Mouse (Mus musculus) heart, adult 9 months (tissue): ENCODE data around the gene Smchd1.
A peak's percentile ranks its signal among the peaks of the same experiment; 100 is the strongest.

Experiments used
- DNase-seq, 2 experiments: peaks; one replicate each; pipeline ENCODE4 v3.0.0; 2022; ENCODE audit warnings: low spot score in 2 of 2

Smchd1 gene

GRCm38 (mm10) chr17:71310486-71311339 lies 164.4 kb downstream of the Smchd1 start:
- DNase-seq, result peak; percentile 51 to 68

DNA sequence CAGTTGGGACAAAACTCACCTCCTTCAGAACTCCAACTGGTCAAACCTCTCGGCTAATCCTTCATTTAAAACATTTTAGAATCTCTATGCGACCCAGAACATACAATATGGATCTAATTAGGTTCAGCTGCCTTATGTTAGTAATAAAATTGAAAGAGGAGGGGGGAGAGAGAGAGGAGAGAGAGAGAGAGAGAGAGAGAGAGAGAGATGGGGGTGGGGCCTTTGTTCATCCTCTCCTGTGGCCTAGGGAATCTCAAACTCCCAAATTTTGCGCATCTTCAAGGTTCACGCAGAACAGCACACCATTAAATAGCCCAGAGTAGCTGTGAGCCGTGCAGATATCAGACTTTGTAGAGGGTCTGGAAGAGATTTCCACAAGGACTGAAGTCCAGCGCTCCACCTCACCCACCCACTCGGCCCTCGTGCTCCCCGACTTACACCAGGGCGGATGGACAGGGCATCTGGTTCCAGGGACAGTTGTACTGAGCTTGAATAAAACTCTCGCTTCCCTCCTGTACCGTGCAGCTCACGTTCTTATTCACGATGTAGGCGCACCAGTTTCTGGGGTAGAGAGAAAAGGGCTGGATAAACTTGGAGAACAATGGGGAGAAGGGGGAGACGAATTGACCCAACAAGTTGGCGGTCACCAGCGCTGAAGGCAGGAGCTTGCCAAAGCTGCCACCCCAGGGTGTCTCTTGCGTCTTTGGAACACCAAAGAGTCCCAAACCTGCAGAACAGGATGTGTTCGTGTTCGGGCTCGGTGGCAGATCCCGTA lies 165.2 kb downstream of the Smchd1 start:
- peak in 1 of 2 experiments; percentile 23 for DNase-seq

GRCm38 (mm10) chr17:71309141-71309540 lies 166.0 kb downstream of the Smchd1 start:
- DNase-seq, result no peak

DNA sequence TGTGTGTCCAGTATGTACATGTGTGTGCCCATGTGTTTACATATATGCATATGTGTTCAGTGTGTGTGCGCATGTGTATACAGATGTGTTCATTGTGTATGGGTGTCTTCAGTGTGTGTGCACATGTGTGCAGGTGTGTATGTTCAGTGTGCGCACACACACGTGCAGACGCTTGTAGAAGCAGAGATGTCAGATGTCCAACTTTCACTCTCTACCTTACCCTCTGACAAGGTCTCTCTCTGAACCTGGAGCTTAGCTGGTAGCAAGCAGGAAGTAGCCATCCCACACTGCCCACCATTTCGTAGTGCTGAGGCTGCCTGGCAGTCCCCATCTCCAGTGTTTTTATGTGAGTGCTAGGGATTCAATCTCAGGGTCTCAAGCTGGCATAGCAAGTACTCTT lies 166.8 kb downstream of the Smchd1 start:
- DNase-seq, result no peak

DNA sequence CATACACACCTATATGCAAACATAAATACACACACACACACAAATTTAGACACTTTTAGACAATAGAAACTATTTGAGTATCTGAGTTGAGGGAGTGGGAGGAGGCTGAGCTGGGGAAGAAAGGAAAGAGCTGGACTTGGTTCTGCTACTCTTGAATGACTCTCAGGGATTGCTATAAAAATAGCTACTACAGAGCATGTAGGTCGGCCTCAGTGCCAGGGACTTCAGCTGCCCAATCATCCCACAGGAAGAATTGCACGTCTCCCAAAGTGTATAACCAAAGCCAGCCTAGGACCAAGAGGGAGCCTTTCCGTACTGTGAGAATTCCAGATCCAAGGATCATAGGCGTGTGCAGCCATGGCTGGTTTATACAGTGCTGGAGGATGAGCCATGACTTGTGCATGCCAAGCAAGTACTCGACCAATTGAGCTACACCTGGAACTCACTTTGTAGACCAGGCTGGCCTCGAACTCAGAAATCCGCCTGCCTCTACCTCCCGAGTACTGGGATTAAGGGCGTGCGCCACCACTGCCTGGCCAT lies 167.8 kb downstream of the Smchd1 start:
- peak in 1 of 2 experiments; percentile 43 for DNase-seq

DNA sequence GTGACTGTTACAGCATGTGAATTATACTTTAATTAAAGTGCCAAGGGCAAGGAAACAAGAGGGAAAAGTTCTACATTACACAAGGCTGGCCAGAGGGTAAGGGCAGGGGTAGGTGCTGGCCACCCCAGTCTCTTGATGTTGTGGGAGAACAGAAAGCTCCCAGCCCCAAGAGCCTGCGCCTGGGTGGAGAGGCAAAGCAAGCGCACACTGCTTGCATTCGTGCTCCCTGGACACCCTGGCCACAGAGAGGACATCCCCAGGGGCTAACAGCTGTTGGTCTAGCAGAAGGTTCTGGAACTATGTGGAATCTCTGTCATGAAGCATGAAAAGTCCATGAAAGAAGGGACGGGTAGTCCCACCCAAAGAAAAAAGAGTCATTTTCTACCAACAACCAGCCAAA lies 168.4 kb downstream of the Smchd1 start:
- no peak for DNase-seq

DNA sequence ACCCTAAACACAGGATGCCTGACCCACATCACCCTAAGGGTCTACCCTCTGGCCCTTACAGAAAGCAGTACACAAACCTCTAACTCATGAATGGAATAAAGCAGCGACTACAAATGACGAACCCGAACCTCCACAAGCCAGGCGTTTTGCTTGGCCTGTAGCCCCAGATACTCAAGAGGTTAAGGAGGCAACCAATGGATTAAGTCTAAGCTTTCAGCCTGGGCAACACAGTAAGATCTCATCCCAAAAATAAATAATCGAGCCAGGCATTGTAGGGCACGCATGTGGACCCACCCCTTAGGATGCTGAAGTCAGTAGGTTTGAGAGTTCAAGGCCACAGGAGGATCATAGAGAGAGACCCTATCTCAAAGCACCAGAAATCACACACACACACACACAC lies 169.1 kb downstream of the Smchd1 start:
- no peak for DNase-seq

GRCm38 (mm10) chr17:71303444-71303843 lies 171.7 kb downstream of the Smchd1 start:
- no peak for DNase-seq

DNA sequence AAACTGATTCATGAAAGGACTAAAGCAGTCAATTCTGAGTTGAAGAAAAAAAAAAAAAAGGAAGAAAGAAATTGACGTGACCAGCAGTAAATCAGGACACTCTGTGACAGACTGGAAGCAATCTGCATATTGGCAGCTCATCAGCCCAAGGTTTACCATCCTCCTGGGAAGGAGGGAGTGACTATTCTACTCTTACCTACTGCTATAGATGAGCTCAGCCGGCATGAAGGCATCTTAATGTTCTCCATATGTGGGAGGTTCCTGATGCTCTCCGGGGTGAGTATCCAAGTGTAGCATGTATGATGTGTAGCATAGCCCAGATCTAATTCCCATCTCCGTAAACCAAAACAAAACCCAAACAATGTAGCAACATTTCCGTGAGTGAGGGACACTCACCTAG lies 173.7 kb downstream of the Smchd1 start:
- DNase-seq, result no peak

- DNase-seq, result peak; percentile 65 to 79
Measured at GRCm38 (mm10) chr17:71300338-71300737, 174.8 kb downstream of the Smchd1 start.

- DNase-seq, result peak; percentile 51 to 58
Measured at GRCm38 (mm10) chr17:71299879-71300278, 175.3 kb downstream of the Smchd1 start.

GRCm38 (mm10) chr17:71294570-71294969 lies 180.6 kb downstream of the Smchd1 start:
- DNase-seq, result no peak
